Mouse (Mus musculus) thymus, adult 18-20 months (tissue): ENCODE data around the gene Tjap1.
A peak's percentile ranks its signal among the peaks of the same experiment; 100 is the strongest.

Experiments used
- DNase-seq, 2 experiments: peaks; one replicate each; pipeline ENCODE4 v3.0.0; 2022; ENCODE audit warnings: mixed read lengths in 2 of 2

The Tjap1 gene

GRCm38 (mm10) chr17:46252571-46253451 lies 30.0 kb downstream of the Tjap1 start:
- no peak for DNase-seq

- DNase-seq, result no peak
These were observed 31.7 kb downstream of the Tjap1 start for GRCm38 (mm10) chr17:46251174-46251573.

- DNase-seq, result no peak
These were observed 34.7 kb downstream of the Tjap1 start for GRCm38 (mm10) chr17:46248189-46248522.

GRCm38 (mm10) chr17:46247512-46248188 lies 35.2 kb downstream of the Tjap1 start, which contains the start of the genes Polr1c and Yipf3:
Gene Polr1c, minus strand, starts transcription at chr17:46248054.
Gene Yipf3, plus strand, starts transcription at chr17:46248080.
- DNase-seq, result peak; percentile 87 to 90

- DNase-seq, result no peak
These were observed 38.2 kb downstream of the Tjap1 start for GRCm38 (mm10) chr17:46244579-46244978.

- DNase-seq, result no peak
These were observed 39.2 kb downstream of the Tjap1 start for GRCm38 (mm10) chr17:46243624-46244023.

- DNase-seq, result no peak
These were observed 39.8 kb downstream of the Tjap1 start for GRCm38 (mm10) chr17:46242993-46243392.

- no peak for DNase-seq
These were observed 40.6 kb downstream of the Tjap1 start for GRCm38 (mm10) chr17:46242274-46242673.

- no peak for DNase-seq
These were observed 41.4 kb downstream of the Tjap1 start for GRCm38 (mm10) chr17:46241471-46241870.

GRCm38 (mm10) chr17:46239516-46240114 lies 43.2 kb downstream of the Tjap1 start:
- DNase-seq, result no peak

GRCm38 (mm10) chr17:46237480-46237879 lies 45.3 kb downstream of the Tjap1 start:
- no peak for DNase-seq

GRCm38 (mm10) chr17:46237079-46237478 lies 45.7 kb downstream of the Tjap1 start:
- DNase-seq, result no peak

- DNase-seq, result no peak
These were observed 46.8 kb downstream of the Tjap1 start for GRCm38 (mm10) chr17:46236067-46236466.

GRCm38 (mm10) chr17:46227576-46227975 lies 55.2 kb downstream of the Tjap1 start:
- DNase-seq, result no peak

GRCm38 (mm10) chr17:46221601-46222000 lies 61.2 kb downstream of the Tjap1 start:
- DNase-seq, result no peak

- DNase-seq, result no peak
These were observed 72.3 kb downstream of the Tjap1 start for GRCm38 (mm10) chr17:46210550-46210949.
